Mouse (Mus musculus): ENCODE measurements at regions not wholly inside any gene's neighbourhood (a gene's known extent, or its start where the extent isn't known, plus 50 kb on each side); places are given as distances from the start of the nearest gene placed in this dataset.

DNA sequence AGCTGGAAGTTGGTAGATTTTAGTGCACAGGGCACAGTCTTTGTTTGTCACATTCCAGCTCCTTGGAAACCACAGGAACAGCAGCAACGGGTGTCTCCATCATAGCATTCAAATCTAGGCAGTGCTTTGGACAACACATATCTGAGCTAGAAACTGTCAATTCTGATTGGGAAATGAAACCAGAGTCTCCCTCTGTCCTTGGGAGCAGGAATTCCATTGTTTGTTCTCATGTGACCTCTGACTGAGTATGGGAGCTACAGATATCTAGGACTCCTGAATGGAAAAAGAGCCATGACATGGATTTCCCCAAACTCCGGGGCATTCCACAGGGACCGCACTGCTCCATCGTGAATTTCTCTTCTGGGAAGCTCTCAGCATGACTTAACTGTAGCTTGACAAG is 205.5 kb upstream of the Rasgrp1 start:
- no peak for DNase-seq

- DNase-seq, result no peak
These were observed 213.5 kb upstream of the Rasgrp1 start for GRCm38 (mm10) chr2:117556301-117556700.

DNA sequence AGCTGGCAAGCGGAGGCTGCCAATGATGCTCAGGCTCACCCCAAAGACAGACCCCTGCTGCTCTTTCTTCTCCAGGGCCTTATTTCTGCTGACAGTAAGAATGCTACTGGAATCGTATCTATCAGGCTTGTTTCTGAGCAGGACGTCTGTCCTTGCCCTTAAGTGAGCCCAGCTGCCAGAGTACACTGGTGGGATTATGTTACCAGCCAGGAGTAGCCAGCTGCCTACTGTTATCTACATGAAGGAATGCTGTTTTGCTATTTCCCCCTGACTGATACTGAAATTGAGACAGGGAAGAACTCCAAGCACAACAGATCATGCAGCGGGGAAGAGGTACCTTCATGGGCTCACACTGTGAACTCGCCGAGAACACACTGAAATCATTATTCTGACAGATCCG is 228.2 kb upstream of the Rasgrp1 start:
- DNase-seq, result no peak

- peak; percentile 17 for DNase-seq
These were observed 244.6 kb upstream of the Rasgrp1 start for GRCm38 (mm10) chr2:117587381-117587780.

GRCm38 (mm10) chr2:117595028-117595427 is 252.2 kb upstream of the Rasgrp1 start:
- DNase-seq, result no peak

DNA sequence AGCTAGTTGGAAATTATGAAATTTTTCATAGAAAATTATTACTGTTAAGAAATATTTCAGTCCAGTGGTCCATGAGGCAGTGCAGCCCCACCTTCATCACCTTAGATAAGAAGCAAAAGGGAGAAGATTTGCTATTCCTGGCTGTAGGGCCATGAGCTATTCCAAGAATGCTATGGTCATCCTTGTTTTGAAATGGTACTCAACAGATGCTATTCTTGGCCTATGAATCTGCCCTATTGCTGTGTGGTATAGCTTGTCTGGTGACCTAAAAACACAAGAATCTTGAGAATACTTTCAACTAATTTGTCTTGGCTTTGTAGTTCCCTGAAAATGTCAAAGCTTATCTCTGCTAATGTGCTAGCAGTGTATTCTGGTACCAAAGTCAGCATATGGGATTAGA is 254.8 kb upstream of the Rasgrp1 start:
- no peak for DNase-seq

DNA sequence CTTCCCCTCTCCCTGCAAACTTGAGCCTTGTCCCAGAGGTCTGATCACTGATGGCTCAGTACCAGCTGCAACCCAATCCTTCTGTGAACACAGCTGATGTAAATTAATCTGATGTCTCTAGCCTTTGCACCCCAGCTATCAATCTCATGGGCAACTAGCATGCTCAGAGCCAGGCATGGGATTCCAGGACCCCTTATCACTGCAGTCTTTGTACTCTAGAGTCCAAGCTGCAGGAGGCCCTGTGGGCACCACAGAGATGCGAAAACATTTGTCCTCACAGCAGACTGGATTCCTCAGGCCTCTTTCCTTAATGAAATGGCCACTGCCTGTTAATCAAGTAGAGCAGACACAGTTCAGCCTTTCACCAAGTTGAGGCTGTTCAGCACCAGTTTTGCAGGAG is 272.0 kb upstream of the Rasgrp1 start:
- DNase-seq, result no peak

DNA sequence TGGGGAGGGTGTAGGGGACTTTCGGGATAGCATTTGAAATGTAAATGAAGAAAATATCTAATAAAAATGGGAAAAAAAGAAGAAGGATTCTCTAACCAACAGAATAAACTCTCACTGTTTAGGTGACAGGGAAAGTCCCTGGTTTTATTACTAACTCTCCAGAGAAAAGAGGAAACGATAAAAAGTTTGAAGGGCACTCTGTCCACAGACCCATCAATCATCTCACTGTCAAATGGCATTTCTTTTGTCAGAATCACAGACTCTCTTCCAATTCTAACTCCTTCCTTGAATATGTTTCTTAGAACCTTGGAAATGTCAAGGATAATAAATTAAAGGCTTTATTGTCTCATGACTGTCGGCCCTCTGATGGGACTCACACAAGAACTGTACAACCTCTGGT is 275.3 kb upstream of the Rasgrp1 start:
- no peak for DNase-seq

DNA sequence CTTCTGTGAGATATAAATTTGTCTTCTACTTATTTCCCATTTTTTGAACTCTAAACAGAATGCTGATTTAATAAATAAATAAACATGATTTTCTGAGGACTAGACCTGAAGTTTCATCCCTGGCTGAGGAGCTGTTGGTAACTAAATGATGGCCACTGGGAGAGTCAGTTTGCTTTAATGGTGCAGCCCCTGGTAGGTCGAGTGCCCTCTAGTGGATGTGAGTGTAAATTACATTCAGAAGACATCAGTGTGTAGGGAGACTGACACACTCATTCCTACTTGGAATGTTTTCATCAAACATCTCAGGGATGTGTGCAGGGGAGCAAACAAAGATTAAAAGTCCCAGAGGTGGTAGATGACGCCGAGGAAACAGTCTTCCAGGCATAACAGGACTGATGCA is 281.2 kb upstream of the Rasgrp1 start:
- peak; percentile 13 for DNase-seq

DNA sequence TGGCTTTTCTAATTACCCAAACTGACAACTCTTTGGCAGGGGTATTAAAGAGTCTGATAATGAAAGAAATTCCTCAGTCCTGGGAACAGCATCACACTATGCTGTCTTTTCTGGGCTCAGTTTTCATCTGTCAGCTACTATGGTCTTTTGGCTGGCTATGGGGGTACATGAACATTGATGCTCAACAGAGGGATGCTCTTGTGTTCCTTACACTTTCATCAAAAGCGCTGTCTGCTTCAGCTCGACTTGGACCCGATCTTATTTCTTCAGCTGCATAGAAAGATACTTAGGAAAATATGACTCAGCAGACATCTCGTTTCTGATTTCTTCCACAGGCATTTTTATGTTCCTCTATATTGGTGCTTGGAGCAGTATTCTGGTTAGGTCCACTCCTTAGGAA is 292.1 kb upstream of the Rasgrp1 start:
- DNase-seq, result no peak

GRCm38 (mm10) chr2:117637397-117637796 is 294.6 kb upstream of the Rasgrp1 start:
- no peak for DNase-seq

DNA sequence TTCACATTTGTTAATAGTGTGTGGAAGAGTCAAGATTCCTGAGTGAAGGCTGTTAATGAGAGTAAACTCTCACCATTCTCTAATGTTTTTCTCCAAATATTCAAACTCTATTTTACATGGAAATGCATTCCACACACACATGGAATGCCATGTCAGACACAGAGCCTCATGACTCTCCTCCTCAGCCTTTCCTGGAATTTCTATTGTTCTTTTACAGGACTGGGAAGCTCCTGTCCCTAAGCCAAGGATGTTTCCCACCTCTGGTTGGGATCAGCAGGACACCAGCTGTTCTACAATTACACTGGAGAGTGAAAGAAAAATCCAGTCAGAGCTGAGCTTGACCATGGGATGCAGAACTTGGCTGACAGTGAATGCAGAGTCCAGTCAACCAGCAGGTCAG is 309.3 kb upstream of the Rasgrp1 start:
- DNase-seq, result no peak

DNA sequence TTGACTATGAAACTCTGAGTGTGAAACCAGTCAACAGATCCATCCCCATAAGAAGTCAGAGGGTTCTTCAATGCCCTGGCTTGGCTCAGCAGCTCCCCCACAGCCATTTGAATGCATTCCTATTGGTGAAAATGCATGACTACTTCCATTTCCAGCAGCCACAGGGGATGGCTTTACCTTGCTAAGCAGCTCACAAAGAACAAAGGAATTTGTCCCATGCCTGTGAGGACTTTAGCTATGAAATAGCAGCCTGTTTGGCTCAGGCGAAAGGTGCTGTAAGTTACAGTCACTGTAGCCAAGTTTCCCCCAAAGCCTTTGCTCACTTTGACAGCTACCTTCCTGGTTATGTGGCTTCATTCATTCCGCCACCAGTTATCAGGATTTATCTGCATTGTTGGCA is 309.8 kb upstream of the Rasgrp1 start:
- no peak for DNase-seq

- no peak for DNase-seq
These were observed 313.9 kb upstream of the Rasgrp1 start for GRCm38 (mm10) chr2:117656546-117657175.

GRCm38 (mm10) chr2:117660217-117660924 is 317.6 kb upstream of the Rasgrp1 start:
- DNase-seq, result no peak

DNA sequence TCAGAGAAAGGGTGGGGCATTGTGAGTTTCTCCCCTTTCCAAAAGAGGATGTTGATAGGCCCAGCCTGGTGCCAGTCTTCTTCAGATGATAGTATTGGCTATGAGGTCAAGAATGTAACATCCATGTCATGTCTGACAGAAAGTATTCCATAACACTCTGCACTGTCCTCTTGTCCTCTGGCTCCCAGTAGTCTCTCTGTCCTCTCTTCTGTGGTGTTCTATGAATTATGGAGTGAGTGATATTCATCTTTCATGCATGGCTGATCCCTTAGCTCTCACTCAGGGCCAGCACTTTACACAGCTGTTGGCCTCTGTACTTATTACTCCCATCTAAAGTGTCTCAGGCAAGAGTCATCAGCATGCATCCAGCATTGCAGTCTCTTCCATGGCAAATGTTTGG is 319.9 kb upstream of the Rasgrp1 start:
- DNase-seq, result no peak

- no peak for DNase-seq
These were observed 323.7 kb upstream of the Rasgrp1 start for GRCm38 (mm10) chr2:117666528-117666927.

DNA sequence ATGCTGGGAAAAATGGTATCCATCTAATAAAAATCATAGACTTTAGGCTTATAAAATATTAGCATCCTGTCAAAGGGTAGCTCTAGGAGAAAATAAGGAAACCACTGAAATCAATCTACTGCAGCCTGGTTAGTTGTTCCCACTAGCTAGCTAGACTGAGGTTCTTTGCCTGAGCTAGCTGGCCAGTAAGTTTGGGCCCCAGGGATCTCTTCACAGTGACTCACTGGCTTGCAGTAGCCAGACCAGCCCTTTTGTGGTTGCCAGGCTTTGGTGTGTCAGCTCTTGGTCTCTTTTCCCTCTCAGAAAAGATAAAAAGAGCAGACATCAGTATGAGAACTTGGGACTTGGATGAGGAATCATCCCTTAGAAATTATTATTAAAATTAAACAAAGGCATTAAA is 325.3 kb upstream of the Rasgrp1 start:
- no peak for DNase-seq

DNA sequence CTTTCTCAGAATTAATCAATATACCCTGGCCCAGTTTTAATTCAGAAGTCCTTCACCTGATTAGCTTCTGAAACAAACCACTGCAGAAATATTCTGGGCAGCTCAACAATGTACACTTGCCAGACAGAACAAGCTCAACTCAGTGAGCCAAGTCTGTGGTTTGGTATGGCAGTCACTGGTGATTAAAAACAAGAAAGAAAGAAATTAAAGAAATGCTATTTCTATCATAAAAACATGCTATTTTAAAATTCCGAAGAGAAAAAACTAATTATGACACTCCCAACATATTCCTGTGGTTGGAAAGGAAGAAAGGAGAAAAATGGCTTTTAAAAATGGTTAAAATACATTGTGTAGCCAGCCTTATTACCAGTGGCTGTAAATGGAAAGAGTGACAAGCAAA is 332.1 kb upstream of the Rasgrp1 start:
- DNase-seq, result no peak

- peak; percentile 10 for DNase-seq
These were observed 335.8 kb upstream of the Rasgrp1 start for GRCm38 (mm10) chr2:117678650-117679049.

DNA sequence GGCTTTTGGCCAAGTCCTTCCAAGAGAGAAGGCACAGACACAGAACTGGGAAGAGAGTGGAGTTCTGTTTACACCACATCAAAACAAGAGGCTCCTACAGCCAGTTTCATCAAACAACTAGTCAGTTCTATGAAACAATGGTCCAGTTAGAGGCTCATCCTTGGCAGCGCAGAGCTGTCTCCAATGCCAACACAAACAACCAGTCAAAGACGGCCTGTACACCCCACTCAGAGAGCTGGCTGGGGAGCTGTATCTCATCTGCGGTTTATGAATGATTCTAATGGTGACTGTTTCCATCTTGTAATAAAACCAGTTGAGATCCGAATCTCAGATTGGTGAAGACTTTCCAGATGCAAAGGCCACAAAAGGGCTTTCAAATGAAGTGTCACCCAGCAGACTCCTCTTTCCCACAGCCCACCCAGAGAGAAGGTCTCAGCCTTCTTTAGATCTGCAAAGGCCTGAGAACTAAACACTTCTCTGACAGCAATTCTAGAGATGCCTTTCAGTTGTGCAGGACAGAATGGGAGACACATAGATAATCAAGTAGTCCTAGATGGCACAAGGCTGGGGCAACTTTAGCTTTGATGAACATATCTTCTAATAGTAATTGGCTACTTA is 343.1 kb upstream of the Rasgrp1 start:
- no peak for DNase-seq

DNA sequence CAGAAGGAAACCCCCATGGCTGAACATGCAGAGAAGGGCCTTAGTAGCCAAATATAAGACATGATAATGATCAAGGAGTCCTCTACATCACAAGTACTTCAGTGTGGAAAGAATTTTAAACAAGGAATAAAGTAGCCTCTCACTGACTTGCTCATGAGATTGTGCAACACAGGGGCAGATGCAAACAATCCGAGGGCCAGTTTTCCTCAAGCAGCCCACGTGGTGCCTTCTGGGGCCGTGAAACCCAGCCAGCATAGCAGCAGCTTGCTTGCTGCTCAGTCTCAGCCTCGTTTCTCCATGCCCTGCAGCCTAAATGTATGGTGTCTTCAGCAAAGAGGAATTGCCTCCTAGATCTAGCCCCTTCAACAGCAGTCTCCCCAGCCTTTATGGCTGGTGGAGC is 350.7 kb upstream of the Rasgrp1 start:
- DNase-seq, result peak; percentile 15

GRCm38 (mm10) chr2:117710173-117710813 is 367.5 kb upstream of the Rasgrp1 start:
- DNase-seq, result no peak

Measured in adrenal gland, postnatal 10 days (tissue).